Mouse (Mus musculus) CD4-positive, CD25-positive, alpha-beta regulatory T cell (primary cell): Measurements from ENCODE around the gene Actn1. TPM values are rescaled to one million over a fixed set of nuclear protein-coding genes. Genes with fewer than 3 reads are reported as not detected.

ENCODE experiments used
- polyA plus RNA-seq: library from polyadenylated mRNA; unstranded; fragments of 100-300 nt; shearing (Covaris generic); gene quantifications from one replicate; pipeline ENCODE4 v1.2.1, GENCODE M21; 2017

The Actn1 gene
- 45.9 TPM for polyA plus RNA-seq

DNA sequence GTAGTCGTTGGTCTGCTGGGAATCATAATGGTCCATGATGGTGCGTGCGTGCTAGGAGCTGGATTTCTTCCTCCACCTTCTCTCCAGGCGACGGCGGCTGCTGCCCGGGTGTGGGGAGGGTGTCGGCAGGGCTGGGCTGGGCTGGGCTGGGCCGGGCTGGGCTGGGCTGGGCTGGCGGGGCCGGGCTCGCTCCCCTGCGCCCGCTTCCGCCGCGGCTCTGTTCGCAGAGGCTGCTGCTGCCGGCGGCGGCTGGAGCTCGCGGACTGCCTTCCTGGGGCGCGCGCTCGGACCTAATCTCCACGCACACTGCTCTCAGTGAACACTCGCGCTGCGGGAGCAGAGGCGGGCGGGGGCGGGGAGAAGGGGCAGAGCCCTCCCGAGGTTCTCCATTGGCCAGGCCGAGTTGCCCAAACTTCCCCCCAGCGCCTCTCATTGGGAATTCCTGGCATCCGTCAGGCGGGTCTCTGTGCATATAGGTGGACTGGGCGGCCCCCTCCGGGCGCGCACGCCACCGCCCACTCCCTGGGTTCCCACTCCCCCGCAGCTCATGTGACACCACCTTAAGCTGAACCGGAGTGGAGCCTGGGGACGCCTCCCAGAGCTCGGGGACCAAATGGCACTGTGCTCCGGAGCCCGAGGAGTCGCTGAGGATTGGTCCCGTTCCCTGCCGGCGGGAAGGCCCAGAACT is at the start of gene Actn1:
Actn1 (minus strand) TSS at position 316 of the 688 bp plus-strand sequence.

Other genes with a start within 250 kb of the Actn1 start
- 167 TPM for gene Zfp36l1, start 147.4 kb downstream of the Actn1 start, polyA plus RNA-seq
- gene Dcaf5, start 176.2 kb upstream of the Actn1 start, polyA plus RNA-seq: 61.4 TPM
- gene Exd2, start 202.7 kb upstream of the Actn1 start, polyA plus RNA-seq: 36.5 TPM